Mouse (Mus musculus): ENCODE data around the gene Cpa4.

The Cpa4 gene

DNA sequence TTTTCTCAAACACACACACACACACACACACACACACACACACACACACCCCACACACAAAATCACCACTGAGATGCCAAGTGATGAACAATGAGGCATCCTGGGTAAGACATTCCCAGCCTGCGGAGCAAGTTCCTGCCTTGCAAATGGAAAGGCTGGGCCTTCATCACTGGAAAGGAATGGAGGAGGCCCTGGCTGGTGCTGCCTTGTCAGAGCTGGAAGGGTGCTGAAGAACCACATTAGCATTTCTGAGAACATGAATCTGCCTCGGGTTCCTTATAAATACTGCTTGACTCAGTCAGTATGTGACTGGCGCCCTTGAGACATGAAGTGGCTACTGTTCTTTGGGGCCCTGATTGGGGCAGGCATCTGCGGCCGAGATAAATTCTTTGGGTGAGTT lies at the start of gene Cpa4:
Gene Cpa4, plus strand, starts transcription at position 301 of the 400 bp plus-strand sequence.
- no peak for DNase-seq (ENCODE audit: low spot score in 2 of 2)

DNA sequence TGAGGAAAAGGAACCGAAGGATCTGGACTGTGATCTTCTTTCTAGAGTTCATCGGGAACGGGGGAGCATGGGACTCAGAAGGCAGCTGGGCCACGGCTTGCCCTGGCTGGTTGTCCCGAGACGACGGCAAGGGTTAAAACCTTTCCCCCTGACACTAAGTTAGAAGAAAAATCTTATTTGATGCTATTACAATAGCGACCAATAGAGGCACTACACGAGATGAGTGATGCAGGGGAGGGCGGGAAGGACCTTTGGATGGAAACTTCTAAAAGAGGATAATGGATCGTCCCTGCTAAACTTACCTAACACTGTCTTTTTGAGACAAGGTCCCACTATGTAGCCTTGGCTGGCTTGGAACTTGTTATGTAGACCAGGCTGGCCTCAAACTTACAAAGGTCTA lies 47.8 kb upstream of the Cpa4 start:
- no peak for DNase-seq (ENCODE audit: low spot score in 2 of 2)

DNA sequence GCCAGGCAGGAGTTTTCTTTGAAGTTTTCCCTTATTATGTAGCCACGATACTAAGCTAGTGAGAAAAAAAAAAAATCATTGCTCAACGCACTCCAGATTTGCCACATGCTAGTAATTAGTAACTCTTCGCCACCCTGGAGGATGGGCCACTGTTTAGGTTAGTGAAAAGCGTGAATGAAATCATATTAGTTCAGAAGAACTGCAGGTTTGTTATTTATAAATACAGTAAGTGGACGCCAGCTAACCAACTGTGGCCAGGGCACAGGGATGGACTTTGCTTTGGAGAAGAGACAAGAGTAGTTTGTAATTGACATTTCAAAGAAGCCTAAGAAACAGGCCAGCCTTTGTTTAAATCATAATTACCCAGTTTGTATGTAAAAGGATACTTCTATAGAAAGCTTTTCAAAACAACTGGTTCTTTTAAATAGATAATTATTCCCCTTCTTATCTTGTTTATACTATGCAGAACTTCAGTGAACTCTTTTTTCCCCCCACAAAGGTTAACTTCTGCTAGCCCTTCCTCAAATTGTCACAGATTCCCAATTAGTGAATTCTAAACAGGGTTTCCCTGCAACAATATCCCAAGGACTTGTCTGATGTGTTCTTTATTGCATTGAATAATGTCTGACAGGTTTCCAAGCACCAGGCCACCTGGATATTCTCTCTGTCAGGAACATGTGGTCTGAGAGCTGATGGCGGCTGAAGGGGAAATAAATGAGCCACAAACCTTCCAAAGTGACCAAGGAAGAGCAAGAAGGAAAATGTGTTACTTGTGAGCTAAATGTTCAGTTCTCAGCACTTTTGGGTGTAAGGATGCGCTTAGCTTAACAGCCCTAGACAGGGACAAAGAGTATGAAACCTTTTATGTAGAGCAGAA lies 42.5 kb upstream of the Cpa4 start:
- no peak for DNase-seq (ENCODE audit: low spot score in 2 of 2)

DNA sequence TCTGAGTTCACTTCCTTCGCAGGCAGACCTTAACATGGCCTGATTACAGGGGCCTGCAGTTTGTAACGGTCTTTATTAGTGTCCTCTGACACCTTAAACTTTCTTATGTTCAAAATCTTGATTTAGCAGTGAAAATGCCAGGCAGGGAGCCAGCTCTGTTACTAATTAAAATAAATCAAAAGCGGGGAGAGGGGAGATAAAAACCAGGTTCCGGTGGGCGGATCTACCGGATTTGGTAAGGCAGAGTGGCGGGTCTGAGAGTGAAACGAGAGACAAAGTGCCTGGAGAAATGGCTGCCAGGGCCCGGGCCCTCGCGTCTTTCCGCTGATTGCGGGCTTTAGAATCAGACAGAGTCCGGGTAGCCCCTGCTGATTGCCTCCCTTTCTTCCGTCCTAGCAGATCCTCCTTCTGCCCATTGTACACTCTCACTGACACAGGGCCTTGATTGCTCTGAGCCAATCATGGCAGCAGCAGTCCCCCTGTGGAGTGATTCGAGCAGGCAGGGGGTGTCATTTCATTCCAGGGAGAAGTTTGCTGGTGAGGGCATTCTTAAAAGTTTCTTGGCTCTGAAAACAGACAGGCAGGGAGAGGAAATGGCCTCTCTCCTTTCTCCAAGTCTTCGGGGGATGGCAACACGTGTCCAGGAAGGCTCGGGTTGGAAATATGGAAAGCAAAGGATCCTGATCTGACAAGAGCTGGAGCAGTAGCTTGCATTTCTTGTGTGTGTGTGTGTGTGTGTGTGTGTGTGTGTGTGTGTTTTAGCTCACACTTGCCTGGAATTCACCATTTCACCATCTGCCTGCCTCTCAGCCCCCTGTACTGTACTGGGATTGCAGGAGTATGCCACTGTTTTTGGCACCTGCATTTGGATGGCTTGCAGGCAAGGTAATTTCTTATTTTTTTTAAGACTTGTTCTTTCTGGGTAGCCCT lies 41.3 kb upstream of the Cpa4 start:
- DNase-seq (ENCODE audit: low spot score in 2 of 2): no peak

DNA sequence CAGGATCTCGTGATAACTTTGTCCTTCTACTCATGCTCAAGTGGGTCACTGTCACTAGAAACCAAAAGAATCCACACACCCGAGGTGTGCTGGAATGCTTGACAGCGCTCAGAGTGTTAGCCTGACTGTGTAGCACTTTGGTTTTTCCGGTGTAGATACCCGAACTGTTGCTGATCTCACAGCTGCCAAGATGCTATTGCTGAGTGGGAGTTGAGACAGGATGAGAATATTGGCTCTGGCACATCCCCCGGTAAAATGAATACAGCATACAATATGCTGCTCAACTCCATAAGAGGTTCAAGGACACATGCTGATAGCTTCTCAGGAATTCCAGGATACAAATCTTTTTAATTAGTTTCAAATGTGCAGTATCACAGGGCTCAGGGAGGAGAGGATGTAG lies 39.4 kb upstream of the Cpa4 start:
- DNase-seq (ENCODE audit: low spot score in 2 of 2): no peak

DNA sequence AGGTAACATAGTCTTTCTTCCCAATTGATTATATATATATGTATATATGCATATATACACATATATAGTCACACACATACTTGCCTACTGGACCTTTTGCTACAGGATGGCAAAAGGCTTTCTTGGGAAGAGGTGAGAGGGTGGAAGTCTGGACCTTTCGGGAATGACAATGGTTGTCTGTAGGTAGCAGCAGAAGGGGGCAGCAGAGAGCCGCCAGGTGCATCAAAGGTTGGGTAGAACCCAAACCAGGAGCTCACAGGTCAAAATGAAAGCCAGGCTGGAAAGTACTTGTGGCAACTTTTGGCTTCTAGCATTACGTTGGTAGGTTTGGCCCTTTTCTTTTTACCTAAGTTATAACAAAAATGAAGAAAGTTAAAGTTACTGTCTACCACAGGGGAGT lies 32.8 kb upstream of the Cpa4 start:
- peak in 1 of 2 experiments; percentile 41 for DNase-seq (ENCODE audit: low spot score in 2 of 2)

DNA sequence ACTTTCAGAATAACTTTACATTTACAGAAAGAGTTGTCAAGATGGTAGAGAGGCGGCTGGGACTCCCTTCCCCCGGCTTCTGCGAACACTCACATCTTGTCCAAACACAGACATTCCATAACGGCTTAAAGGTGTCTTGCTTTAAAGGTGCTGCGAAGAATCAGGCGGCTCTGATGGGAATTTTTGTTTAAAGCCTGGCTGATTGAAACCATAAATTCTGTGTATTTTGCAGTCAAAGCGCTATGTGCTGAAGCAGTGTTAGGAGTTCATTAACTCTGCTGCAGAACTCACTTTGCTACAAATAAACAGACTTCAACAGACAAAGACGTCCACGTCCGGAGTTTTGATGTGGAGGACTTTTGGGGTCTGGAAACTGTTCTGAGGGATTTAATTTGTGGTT lies 29.9 kb upstream of the Cpa4 start:
- no peak for DNase-seq (ENCODE audit: low spot score in 2 of 2)

DNA sequence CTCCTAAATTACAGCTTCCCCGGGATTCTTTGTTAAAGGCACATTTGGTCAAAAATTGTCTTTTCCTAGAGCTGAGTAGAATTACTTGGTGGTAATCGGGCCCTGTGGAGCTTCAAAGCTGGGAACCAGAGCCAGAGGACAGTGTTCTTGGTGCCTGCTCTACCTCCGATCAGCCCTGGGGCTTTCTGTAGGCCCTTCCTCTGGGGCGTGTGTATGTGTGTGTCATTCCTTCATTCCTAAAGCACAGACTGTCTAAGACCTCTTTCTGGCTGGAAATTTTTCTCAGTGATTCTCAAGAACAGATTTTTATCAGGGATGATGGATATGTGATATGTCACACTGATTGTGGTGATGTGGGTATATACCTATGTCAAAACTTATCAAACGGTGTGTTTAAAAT lies 29.4 kb upstream of the Cpa4 start:
- no peak for DNase-seq (ENCODE audit: low spot score in 2 of 2)

DNA sequence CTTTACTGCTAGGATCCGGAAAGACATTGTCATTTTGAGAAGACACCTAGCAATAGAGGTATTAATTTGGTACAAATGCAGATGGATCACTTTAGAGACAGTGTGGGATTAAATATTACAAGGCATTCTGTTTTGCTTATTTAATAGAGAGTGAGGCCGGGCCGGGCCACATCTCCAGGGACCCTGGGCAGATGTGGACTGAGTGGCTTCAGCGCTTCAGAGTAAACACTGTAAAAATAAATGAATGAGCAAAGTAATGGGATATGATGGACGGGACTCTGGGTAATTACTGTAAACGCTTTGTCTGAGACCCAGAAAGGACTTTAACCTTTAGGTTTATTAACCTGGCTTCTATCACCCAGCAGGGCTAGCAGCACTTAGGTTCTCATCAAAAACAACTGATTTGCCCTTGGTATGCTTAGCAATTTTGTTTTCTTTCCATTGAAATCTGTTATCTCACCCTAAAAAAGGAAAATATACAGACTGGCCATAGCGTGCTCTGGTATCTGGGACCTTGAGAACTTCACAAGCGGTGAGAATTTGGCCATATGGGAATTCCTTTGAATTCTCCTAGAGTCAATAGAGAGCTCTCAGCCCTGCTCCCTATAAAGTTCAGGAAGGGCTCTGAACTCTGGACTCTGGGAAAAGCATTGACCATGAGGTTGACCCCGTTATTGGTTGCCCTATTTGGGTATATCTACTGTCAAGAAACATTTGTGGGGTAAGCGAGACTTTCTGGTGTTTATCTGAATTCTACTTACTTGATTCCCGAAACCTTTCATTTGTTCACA lies 27.0 kb upstream of the Cpa4 start, which contains the start of gene Cpa2:
Gene Cpa2, plus strand, starts transcription at position 574 of the 791 bp plus-strand sequence.
- DNase-seq (ENCODE audit: low spot score in 2 of 2): no peak

DNA sequence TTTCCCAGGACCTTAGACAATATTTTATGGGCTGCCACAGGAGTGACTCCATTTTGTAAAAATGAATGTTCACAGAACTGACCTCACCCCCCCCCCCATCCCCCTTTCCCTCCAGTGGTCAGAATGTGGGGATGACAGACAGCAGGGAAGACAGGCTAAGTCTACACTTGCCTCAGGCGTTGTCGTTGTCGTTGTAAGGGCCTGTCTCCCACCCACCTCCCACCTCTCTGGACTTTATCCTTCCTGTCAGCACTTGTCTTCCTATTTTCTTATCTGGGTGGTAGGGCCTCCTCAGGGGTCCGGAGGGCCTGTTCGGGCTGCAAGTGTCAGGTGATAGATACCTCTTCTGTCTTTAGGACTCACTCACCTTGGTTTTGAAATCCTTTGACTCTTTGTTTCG lies 25.9 kb upstream of the Cpa4 start:
- no peak for DNase-seq (ENCODE audit: low spot score in 2 of 2)

DNA sequence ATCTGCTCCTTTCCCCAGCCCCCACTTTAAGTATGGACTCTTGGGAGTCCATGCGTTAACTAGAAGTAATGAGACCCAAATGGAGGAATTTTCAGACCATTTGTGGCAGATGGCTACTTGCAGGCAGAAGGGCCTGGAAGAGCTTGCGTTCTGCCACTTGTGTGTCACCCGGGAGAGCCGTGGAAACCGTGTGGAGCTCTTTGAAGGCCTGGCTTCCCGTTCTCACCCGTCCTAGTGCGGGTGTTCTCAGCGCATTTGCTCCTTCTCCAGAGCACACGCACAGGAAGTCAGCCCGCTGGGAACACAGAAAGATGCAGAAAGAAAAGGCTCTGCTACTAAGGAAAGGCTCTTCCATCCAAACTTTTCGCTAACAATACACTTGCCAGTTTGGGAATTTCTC lies 25.1 kb upstream of the Cpa4 start:
- no peak for DNase-seq (ENCODE audit: low spot score in 2 of 2)

DNA sequence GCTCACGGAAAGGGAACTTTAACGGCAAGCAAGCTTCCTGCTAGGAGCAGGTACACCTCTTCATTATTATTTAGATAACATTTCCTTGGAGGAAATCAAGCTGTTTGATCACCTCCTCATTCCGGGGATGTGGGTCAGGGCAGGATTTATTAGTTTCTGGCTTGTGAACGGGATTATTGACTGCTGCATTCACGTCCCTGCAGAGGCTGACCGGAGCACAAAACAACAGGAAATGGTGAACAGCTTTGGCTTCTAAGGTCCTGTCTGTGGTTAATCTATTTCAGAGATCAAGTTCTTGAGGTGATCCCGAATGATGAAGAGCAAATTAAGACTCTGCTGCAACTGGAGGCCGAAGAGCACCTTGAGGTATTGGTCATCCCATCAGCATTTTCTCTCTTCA lies 24.3 kb upstream of the Cpa4 start:
- DNase-seq (ENCODE audit: low spot score in 2 of 2): no peak

DNA sequence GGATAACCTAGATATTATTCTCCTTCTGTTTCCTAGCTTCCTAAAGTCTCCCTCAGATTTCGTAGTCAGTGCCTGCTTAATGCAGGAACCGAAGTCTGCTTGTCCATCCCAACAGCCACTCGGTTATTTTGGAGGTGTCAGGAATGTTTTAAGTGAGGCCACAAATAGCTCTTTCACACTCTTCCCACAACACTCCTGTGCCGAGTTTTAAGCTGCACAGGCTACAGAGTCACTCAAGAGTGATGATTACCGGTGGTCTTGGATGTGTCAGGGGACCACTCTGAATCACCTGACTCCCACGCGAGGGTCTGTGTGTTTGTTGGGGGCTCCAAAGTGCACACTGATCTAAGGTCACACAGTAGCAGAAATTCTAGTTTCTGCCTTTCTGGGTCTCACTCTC lies 22.5 kb upstream of the Cpa4 start:
- DNase-seq (ENCODE audit: low spot score in 2 of 2): no peak

DNA sequence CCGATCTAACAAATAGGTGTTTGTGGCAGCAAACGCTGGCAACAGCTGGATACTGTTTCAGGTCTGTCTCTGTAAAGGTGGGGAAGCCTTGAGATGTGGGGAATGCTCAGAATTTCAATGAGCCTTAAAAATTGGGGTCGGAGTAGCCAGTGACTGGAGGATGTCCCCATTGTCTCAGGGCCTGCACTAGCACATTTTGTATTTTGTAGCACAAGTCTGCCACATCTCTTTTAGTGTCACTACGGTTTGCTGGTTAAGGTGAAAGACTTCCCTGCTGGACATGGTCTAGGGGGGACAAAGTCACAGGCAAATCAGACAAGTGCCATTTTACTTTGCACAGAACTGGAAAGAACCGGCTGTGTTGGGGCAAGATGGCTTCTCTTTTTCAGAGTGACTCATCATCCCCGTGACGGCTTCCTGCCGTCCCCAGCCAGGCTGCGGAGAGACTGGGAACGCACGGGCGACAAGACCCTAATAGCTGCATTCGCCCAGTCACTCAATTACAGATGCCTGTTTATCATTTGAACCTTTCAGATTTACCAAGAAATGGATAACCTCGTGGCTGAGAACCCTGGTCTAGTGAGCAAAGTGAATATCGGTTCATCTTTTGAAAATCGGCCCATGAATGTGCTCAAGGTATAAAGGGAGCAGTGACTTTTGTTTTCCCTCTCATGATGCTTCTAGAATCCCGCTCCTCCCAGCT lies 21.4 kb upstream of the Cpa4 start:
- no peak for DNase-seq (ENCODE audit: low spot score in 2 of 2)

DNA sequence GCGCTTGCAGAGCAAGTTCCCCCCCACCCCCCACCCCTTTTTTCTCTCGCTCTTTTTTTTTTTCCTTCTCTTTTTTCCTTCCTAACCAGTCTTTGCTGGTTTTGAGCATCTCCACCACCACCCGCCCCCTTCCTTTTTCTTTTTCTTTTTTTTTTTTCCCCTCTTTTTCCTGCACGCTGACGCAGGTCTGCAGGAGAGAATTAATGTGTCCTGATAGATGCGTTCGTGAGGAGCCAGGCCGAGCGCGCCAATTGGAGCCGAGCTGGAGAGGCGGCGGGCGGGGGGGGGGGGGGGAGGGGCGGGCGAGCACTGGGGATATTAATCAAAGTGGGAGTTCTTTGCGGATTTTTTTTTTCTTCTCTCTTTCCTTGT lies 20.9 kb upstream of the Cpa4 start:
- DNase-seq (ENCODE audit: low spot score in 2 of 2): no peak

DNA sequence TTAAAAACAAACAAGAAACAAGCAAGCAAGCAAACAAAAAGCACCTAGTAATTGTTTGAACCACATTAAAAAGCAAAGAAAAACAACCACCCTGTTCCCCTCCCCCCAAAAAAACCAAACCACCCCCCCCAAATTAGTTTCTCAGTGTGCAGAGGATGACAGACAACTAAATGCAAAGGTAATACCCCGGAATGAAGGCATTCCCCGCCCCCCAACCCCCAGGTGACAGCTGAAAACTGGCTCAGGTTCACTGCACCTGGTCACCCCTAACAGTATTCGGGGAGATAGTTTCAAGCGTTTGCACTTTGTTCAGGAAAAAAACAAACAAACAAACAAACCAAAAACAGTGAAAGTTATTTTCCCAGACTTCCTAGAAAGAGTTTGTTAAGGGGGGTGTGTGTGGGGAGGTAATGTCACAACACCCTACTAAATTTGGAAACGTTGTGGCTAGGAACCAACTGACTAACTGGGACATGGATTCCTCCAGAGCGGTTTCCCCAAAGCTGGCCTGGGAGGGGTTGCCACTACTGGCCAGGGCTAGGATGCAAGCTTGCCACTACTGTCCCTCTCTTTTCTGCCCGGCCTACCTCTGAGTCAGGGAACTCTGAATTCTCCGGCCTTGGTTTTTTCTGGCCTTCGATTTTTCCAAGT lies 20.4 kb upstream of the Cpa4 start:
- no peak for DNase-seq (ENCODE audit: low spot score in 2 of 2)

DNA sequence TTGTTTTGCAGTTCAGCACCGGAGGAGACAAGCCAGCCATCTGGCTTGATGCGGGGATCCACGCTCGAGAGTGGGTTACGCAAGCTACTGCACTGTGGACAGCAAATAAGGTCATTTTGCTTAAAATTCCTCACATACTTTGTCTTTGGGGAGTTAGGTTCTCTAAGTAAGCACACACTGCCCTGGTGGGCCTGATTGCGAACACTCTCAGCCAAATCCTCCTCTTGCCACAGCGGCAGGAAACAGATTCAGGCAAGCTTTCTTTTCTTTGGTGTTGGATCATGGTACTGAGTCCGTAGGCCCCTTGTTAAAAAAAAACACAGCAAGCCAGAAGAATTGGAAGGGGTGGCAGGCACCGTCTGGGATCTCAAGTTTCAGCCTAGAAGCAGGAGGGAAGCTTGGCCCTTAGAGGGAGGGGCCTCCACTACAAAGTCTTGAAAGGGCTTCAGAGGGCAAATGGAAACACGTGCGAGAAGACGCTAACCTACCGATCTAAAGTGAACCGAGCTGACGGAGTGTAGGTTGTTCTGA lies 18.9 kb upstream of the Cpa4 start:
- DNase-seq (ENCODE audit: low spot score in 2 of 2): no peak

DNA sequence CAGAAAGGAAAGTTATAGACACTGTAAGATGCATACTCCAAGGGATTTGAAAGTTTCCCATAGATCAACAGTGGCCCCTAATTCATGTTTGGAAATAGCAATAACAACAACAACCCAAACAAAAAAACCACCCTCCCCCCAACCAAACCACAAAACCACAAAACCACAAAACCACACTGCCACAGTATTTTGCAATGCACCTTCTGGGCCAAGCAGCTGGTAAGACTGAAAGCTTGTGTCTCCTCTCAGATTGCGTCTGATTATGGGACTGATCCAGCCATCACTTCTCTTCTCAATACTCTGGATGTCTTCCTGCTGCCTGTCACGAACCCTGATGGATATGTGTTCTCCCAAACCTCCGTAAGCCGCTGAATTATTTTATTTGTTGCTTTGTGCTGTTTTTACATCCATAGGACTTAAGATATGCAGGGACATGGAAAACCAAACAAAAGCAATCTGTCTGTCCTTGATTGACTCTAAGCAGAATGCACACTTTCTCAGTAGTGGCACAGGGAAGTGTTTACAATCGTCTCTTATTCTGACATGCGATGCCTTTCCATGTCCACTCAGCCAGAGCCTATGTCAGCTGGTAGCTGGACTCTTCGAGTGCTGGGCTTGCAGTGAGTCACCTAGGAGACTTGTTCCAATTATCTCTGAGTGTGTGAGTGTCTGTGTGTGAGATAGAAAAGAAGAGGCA lies 17.5 kb upstream of the Cpa4 start:
- DNase-seq (ENCODE audit: low spot score in 2 of 2): no peak

DNA sequence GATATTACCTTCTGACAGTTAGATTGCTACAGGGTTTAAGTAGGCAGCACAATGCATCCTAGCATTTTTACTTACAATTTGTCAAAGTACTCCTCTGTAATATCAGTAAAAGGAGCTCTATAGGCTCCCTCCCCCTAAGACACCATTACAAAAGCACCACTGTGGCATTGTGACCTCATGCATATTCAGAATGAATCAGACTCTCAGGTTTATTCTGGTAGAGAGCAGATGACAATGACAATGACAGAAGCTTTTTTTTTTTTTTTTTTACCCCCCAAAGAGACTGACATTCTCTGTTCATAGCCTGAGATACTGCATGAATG lies 17.0 kb upstream of the Cpa4 start:
- no peak for DNase-seq (ENCODE audit: low spot score in 2 of 2)
